Mouse (Mus musculus) kidney, embryonic 15.5 days (tissue): ENCODE data around the gene Dnajc14. TPM values are rescaled to one million over a fixed set of nuclear protein-coding genes. Genes with fewer than 3 reads are reported as not detected.

Experiments used
- polyA plus RNA-seq: library from polyadenylated mRNA; unstranded; fragments of >200 nt; fragmentation: Nextera tagmentation; extraction: Ambion mirVana; gene quantifications from 2 replicates; pipeline ENCODE4 v1.2.1, GENCODE M21; 2015

Dnajc14 gene
- polyA plus RNA-seq, 1 experiment from 2014 or later, result 56.0 TPM

Other genes starting within 250 kb of the Dnajc14 start
- gene Pa2g4, start 238.1 kb upstream of the Dnajc14 start, polyA plus RNA-seq, result 205 and 207 TPM in 2 replicates
- gene Erbb3, start 214.4 kb upstream of the Dnajc14 start, polyA plus RNA-seq, result 9.7 and 10.7 TPM in 2 replicates
- 752 and 867 TPM in 2 replicates for gene Rps26, start 177.3 kb upstream of the Dnajc14 start, polyA plus RNA-seq
- 1.9 and 2.2 TPM in 2 replicates for gene Ikzf4, start 158.1 kb upstream of the Dnajc14 start, polyA plus RNA-seq
- gene Suox, start 130.0 kb upstream of the Dnajc14 start, polyA plus RNA-seq, result 11.7 and 13.2 TPM in 2 replicates
- 71.4 and 72.3 TPM in 2 replicates for gene Rab5b, start 107.8 kb upstream of the Dnajc14 start, polyA plus RNA-seq
- gene Pmel, start 99.9 kb upstream of the Dnajc14 start, polyA plus RNA-seq, result 1.2 TPM in 2 replicates
- gene Cdk2, start 99.0 kb upstream of the Dnajc14 start, polyA plus RNA-seq, result 106 and 107 TPM in 2 replicates
- 5.9 and 6.0 TPM in 2 replicates for gene Dgka, start 59.2 kb upstream of the Dnajc14 start, polyA plus RNA-seq
- 40.2 and 41.4 TPM in 2 replicates for gene Pym1, start 56.2 kb upstream of the Dnajc14 start, polyA plus RNA-seq
- 0.73 and 1.6 TPM in 2 replicates for gene Mmp19, start 13.2 kb upstream of the Dnajc14 start, polyA plus RNA-seq
- 16.7 and 20.6 TPM in 2 replicates for gene Tmem198b, start 308 bp downstream of the Dnajc14 start, polyA plus RNA-seq
- 208 and 213 TPM in 2 replicates for gene Sarnp, start 13.3 kb downstream of the Dnajc14 start, polyA plus RNA-seq
- 80.9 and 83.4 TPM in 2 replicates for gene Ormdl2, start 17.6 kb downstream of the Dnajc14 start, polyA plus RNA-seq
- gene Gdf11, start 87.7 kb downstream of the Dnajc14 start, polyA plus RNA-seq, result 7.2 and 8.7 TPM in 2 replicates
- gene Cd63, start 96.9 kb downstream of the Dnajc14 start, polyA plus RNA-seq, result 671 and 731 TPM in 2 replicates
- 15.3 and 18.8 TPM in 2 replicates for gene Rdh5, start 118.8 kb downstream of the Dnajc14 start, polyA plus RNA-seq
- gene Bloc1s1, start 120.0 kb downstream of the Dnajc14 start, polyA plus RNA-seq, result 220 and 231 TPM in 2 replicates
- gene Itga7, start 129.8 kb downstream of the Dnajc14 start, polyA plus RNA-seq, result 3.6 and 4.2 TPM in 2 replicates
- 5.6 and 6.4 TPM in 2 replicates for gene Mettl7b, start 156.9 kb downstream of the Dnajc14 start, polyA plus RNA-seq
- gene Olfr9, start 185.4 kb downstream of the Dnajc14 start, polyA plus RNA-seq, result not detected in 2 replicates
- not detected in 2 replicates for gene Olfr763, start 206.7 kb downstream of the Dnajc14 start, polyA plus RNA-seq
- not detected in 2 replicates for gene Olfr764-ps1, start 235.8 kb downstream of the Dnajc14 start, polyA plus RNA-seq
- not detected in 2 replicates for gene Olfr765, start 245.9 kb downstream of the Dnajc14 start, polyA plus RNA-seq